Mouse (Mus musculus): ENCODE measurements at regions not wholly inside any gene's neighbourhood (a gene's known extent, or its start where the extent isn't known, plus 50 kb on each side); places are given as distances from the start of the nearest gene placed in this dataset.

GRCm38 (mm10) chr2:18445809-18446208, 53.2 kb upstream of the Dnajc1 start:
- DNase-seq = no peak

Data from kidney, postnatal 10 days (tissue).